Mouse (Mus musculus): ENCODE data around the gene Fam71e2. TPM values are rescaled to one million over a fixed set of nuclear protein-coding genes. Genes with fewer than 3 reads are reported as not detected.
A peak's percentile ranks its signal among the peaks of the same experiment; 100 is the strongest.
"Not testable (repeated sequence)": the region's sequence is repeated elsewhere in the genome, so short reads cannot be mapped to it uniquely, and the experiment has no call there.

Fam71e2 gene
- polyA plus RNA-seq, 1 experiment from 2014 or later = not detected

DNA sequence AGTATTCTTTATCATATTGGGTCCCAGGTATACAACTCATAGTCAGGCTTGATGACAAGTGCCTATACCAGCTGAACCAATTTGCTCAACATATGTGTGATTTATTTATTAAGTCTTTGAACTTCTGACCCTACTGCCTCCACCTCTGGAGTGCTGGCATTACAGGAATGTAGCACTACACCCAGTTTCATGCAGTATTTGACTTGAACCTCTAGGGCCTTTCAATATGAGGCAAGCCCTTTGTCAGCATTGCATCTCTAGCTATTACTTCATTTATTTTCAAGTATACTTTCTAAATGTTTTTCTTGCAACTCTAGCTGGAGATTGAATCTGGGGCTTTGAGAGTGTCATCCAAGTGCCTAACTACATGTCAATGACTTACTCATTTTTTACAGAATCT lies 31.1 kb upstream of the Fam71e2 start:
- ATAC-seq (ENCODE audit: insufficient read depth) = no peak
- Histone ChIP-seq H3K4me1 (ENCODE audit: insufficient read depth) (no peaks in the 10 kb centered on the region), H3K4me3 (ENCODE audit: low read depth, low read length) (no peak overlapping the region), H3K27me3 (ENCODE audit: insufficient read depth, low read length) (no peaks in the 10 kb centered on the region), H3K9ac (no peak overlapping the region), H3K27ac (ENCODE audit: low read depth) (no peak overlapping the region), H3K36me3 (ENCODE audit: insufficient read depth) (peaks cover 47% of the 10 kb centered on the region), H3K4me2 (no peak overlapping the region), H3K9me3 (ENCODE audit: low read depth, low read length) (no peaks in the 10 kb centered on the region)
- no peak for TF ChIP-seq CTCF (IDR thresholded peaks at IDR 0.05; ENCODE audit: low read depth)
- DNase-seq = no peak

DNA sequence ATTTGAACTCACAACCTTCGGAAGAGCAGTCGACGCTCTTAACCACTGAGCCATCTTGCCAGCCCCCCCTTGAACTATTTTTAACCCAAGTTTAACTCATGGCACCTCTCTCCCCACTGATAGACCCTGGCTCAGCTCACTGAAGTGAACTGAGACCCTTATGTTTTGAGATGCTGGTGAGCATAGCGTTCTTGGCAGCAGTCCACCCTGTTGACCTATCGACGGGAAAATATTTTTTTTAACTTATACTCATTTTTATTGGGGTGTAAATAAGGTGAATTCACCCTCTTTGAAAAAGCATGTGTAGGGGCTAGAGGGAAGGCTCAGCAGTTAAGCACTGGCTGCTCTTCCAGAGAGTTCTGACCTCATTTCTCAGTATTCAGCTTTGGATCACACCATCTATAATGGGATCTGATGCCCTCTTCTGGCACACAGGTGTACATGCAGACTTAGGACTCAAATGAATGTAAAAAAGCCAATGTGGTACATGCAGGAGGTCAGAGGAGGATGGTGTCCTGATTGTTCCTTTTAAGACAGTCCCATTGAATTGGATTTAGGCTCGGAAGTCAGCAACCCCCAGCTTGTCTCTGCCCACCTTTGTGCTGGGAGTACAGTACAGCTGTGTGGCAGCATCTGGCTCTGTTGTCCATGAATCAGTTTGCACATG lies 24.8 kb upstream of the Fam71e2 start:
- no peak overlapping the region for H3K4me3 ChIP-seq (ENCODE audit: low read depth, low read length)
- no peak overlapping the region for H3K9ac ChIP-seq
- no peaks in the 10 kb centered on the region for H3K27me3 ChIP-seq (ENCODE audit: insufficient read depth, low read length)
- no peaks in the 10 kb centered on the region for H3K9me3 ChIP-seq (ENCODE audit: low read depth, low read length)
- WGBS = 67% methylated on average over 7 of the region's 7 CpGs
- peak; percentile 70 for DNase-seq
- H3K36me3 ChIP-seq (ENCODE audit: insufficient read depth) = peaks cover 50% of the 10 kb centered on the region
- peak; percentile 72 for TF ChIP-seq CTCF (IDR thresholded peaks at IDR 0.05; ENCODE audit: low read depth)
- peak; percentile 3; the same call in 1 of the 2 replicates for ATAC-seq (ENCODE audit: insufficient read depth)
- H3K4me2 ChIP-seq = no peak overlapping the region
- no peaks in the 10 kb centered on the region; the same call in 1 of the 2 replicates for H3K4me1 ChIP-seq (ENCODE audit: insufficient read depth)
- no peak overlapping the region for H3K27ac ChIP-seq (ENCODE audit: low read depth)

DNA sequence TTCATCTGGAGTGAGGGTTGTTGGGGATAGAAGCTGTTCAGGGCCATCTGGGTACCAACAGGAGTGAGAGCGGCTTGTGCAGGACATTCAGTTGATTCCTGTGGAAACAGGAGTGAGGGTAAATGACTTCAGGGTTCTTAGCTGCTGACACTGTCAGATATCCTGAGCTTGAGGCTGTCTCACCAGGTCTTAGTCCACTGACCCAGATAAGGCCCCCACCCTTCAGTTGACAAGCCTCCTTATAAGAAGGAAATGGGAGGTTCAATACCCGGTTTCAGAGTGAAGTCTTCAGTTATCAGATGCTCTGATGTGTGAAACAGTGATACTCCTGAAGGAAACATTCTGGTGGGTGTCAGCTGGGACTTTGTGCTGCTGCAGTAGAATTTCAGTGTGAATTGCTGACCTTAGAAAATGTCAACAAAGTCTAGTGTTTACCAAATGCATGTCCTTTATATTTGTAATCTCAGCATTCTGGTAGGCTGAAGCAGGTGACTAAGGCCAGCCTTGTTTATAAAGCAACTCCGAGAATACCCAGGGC lies 23.6 kb upstream of the Fam71e2 start:
- H3K4me1 ChIP-seq (ENCODE audit: insufficient read depth) = no peaks in the 10 kb centered on the region; the same call in 1 of the 2 replicates
- peak overlapping the region; percentile 81 for H3K4me2 ChIP-seq
- no peak for TF ChIP-seq CTCF (IDR thresholded peaks at IDR 0.05; ENCODE audit: low read depth)
- H3K27me3 ChIP-seq (ENCODE audit: insufficient read depth, low read length) = peaks cover 5% of the 10 kb centered on the region; the same call in 1 of the 2 replicates
- WGBS = 73% methylated on average over 3 of the region's 3 CpGs
- no peak overlapping the region for H3K27ac ChIP-seq (ENCODE audit: low read depth)
- ATAC-seq (ENCODE audit: insufficient read depth) (no peak), DNase-seq (no peak)
- H3K4me3 ChIP-seq (ENCODE audit: low read depth, low read length) = peak overlapping the region; percentile 81; the same call in 1 of the 2 replicates
- peaks cover 50% of the 10 kb centered on the region for H3K36me3 ChIP-seq (ENCODE audit: insufficient read depth)
- H3K9me3 ChIP-seq (ENCODE audit: low read depth, low read length) = no peaks in the 10 kb centered on the region
- no peak overlapping the region for H3K9ac ChIP-seq

DNA sequence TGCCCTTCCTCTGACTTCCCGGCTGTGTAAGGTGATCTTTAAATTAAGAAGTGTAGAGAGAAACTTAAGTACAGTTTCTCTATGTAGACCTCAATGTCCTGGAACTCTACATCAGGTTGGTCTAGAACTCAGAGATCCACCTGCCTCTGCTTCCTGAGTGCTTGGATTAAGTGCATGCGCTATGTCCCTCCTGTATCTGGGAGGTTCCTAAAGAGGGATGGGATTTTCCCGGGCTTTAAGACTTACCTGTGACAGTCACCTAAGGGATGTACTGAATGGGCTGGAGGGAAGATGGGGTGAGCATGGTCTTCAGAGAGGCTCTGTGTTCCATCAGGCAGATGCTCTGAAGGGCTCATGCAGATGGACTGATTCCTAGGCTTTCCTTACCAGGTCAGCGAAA lies 22.6 kb upstream of the Fam71e2 start:
- WGBS = 34% methylated on average over 4 of the region's 4 CpGs
- Histone ChIP-seq H3K4me1 (ENCODE audit: insufficient read depth) (no peaks in the 10 kb centered on the region; the same call in 1 of the 2 replicates), H3K27ac (ENCODE audit: low read depth) (peak overlapping the region; percentile 93; the same call in 1 of the 2 replicates), H3K4me3 (ENCODE audit: low read depth, low read length) (peak overlapping the region; percentile 81), H3K9ac (peak overlapping the region; percentile 97), H3K27me3 (ENCODE audit: insufficient read depth, low read length) (peaks cover 6% of the 10 kb centered on the region; the same call in 1 of the 2 replicates), H3K4me2 (peak overlapping the region; percentile 81), H3K9me3 (ENCODE audit: low read depth, low read length) (no peaks in the 10 kb centered on the region), H3K36me3 (ENCODE audit: insufficient read depth) (peaks cover 49% of the 10 kb centered on the region)
- TF ChIP-seq CTCF (IDR thresholded peaks at IDR 0.05; ENCODE audit: low read depth) = no peak
- no peak for DNase-seq
- ATAC-seq (ENCODE audit: insufficient read depth) = no peak

GRCm38 (mm10) chr7:4793248-4793647 lies 22.1 kb upstream of the Fam71e2 start:
- not testable (repeated sequence) for ATAC-seq (ENCODE audit: insufficient read depth)
- under 1% methylated on average over 29 of the region's 31 CpGs for WGBS

DNA sequence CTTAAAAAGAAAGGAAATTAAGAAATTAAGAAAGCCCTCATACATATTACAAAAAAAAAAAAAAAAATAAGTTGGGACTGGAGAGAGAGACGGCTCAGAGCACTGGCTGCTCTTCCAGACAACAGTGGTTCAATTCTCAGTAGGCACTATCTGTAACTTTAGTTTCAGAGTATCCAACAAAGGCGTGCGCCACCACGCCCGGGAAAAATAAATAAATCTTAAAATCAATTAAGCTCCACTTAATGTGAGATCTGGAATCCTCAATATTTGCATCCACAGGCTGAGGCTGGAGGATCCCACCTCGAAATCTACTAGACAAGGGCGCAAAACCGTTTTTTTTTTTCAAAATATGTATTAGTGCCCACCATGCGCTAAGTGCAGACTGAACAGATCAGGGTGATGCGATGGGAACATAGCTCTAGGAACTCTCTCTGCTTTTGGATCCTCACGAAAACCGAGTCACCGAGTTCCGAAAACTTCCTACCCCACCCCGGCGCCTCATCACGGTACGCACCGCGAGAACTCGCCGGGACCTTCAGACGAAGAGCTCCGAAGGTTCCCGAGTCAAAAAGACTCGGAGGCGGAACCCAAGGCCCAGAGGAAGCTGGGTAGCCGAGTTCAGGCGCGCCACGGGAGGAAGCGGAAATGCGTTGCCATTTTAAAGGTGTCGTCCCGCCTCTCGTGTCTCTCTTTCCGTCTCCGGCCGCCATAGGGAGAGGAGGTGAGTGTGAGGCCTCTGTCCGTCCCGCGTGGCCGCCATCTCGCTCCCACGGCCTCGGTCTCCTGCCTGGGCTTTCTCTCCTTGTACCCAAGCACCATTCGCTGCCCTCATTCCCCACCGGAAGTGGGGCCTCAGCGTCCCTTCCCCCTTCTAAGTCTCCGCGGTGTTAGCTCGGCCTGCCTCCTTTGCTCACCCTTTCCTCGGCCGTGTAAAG lies 21.4 kb upstream of the Fam71e2 start, which contains the start of gene Rpl28:
Gene Rpl28 (plus strand): TSS at position 597 of the 935 bp plus-strand sequence.
- Histone ChIP-seq H3K4me3 (ENCODE audit: low read depth, low read length) (peak within 1 kb of the TSS; percentile 81), H3K27me3 (ENCODE audit: insufficient read depth, low read length) (peaks cover 6% of the 10 kb centered on the region; the same call in 1 of the 2 replicates), H3K4me2 (peak within 1 kb of the TSS; percentile 81), H3K9me3 (ENCODE audit: low read depth, low read length) (no peaks in the 10 kb centered on the region), H3K4me1 (ENCODE audit: insufficient read depth) (peaks cover 5% of the 10 kb centered on the region; the same call in 1 of the 2 replicates), H3K9ac (peak within 1 kb of the TSS; percentile 97), H3K36me3 (ENCODE audit: insufficient read depth) (peaks cover 41% of the 10 kb centered on the region), H3K27ac (ENCODE audit: low read depth) (peak within 1 kb of the TSS; percentile 98)
- WGBS = 1% methylated on average over 54 of the region's 54 CpGs
- DNase-seq (peak; percentile 99), ATAC-seq (ENCODE audit: insufficient read depth) (peak; percentile 87)
- TF ChIP-seq CTCF (IDR thresholded peaks at IDR 0.05; ENCODE audit: low read depth) = no peak

More at GRCm38 (mm10) chr7:4793248-4793647, 22.1 kb upstream of the Fam71e2 start:
- Histone ChIP-seq H3K27ac (ENCODE audit: low read depth) (peak overlapping the region; percentile 93), H3K4me3 (ENCODE audit: low read depth, low read length) (peak overlapping the region; percentile 81), H3K9ac (peak overlapping the region; percentile 97), H3K4me2 (peak overlapping the region; percentile 81), H3K36me3 (ENCODE audit: insufficient read depth) (peaks cover 45% of the 10 kb centered on the region)
- not testable (repeated sequence) for H3K9me3 ChIP-seq (ENCODE audit: low read depth, low read length); DNase-seq; H3K4me1 ChIP-seq (ENCODE audit: insufficient read depth); H3K27me3 ChIP-seq (ENCODE audit: insufficient read depth, low read length)
